27 mouse cellular contexts compared by ENCODE assay signal in the genomic region with DNA sequence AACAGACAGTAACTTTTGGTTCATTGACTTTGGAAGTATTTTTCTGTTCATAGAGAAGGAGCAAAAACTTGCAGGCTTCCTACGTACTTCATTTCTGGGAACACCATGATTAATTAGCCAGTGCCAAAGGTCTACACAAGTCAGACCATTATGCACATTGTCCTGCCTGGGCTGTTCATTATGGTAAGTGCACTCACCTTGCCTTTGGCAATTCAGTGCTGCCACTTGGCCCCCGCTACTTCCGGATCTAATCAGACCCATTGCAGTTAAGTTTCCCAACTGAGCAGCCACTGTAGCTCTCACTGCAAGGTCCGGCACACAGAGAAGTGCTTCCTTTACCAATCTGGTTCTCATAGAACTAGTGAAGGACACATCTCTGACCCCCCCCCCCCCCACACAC.
DNase-seq lines count a peak whose midpoint lies in the region; ATAC-seq and TF ChIP-seq lines count a peak whose summit lies in the region.
"Had no signal": no experiment of that assay in that cellular context is flagged by ENCODE, and none has a peak within 500 bp of the region (broad histone marks: within the 10 kb centered on the region; RNA-seq: fewer than 3 reads in every experiment).

No protein-coding gene starts in this region.

- TF ChIP-seq POLR2A in kidney, adult 2 months (IDR thresholded peaks at IDR 0.05; ENCODE audit: low read depth, low read length): no peak

- H3K4me1 ChIP-seq in kidney, adult 2 months (ENCODE audit: control insufficient read depth, insufficient read depth, low read length): no peaks in the 10 kb centered on the region; the same call in 1 of the 2 replicates
- no peaks in the 10 kb centered on the region for H3K4me1 ChIP-seq in kidney, embryonic 16.5 days (ENCODE audit: insufficient read depth, low read length)
- H3K4me1 ChIP-seq in forebrain, embryonic 11.5 days (replicated peaks; ENCODE audit: control insufficient read depth, insufficient read depth, low read length): no peaks in the 10 kb centered on the region
- H3K4me1 ChIP-seq: embryonic facial prominence, embryonic 10.5 days; embryonic facial prominence, embryonic 13.5 days; forebrain, embryonic 13.5 days; heart, embryonic 10.5 days; heart, embryonic 13.5 days had no signal

- H3K36me3 ChIP-seq in kidney, adult 2 months (ENCODE audit: control insufficient read depth, insufficient read depth, low read length): no peaks in the 10 kb centered on the region
- H3K36me3 ChIP-seq in kidney, embryonic 16.5 days (ENCODE audit: insufficient read depth, low read length): no peaks in the 10 kb centered on the region
- no peaks in the 10 kb centered on the region for H3K36me3 ChIP-seq in forebrain, embryonic 11.5 days (ENCODE audit: control insufficient read depth, insufficient read depth, low read length)
- H3K36me3 ChIP-seq: embryonic facial prominence, embryonic 10.5 days; embryonic facial prominence, embryonic 13.5 days; heart, embryonic 10.5 days; heart, embryonic 13.5 days had no signal

- no peak overlapping the region for H3K9ac ChIP-seq in kidney, embryonic 16.5 days (replicated peaks; ENCODE audit: low read length)
- no peak overlapping the region for H3K9ac ChIP-seq in forebrain, embryonic 11.5 days (ENCODE audit: low read length)
- H3K9ac ChIP-seq: embryonic facial prominence, embryonic 13.5 days; forebrain, embryonic 13.5 days; heart, embryonic 13.5 days; hindbrain, embryonic 14.5 days had no signal

- H3K4me2 ChIP-seq in kidney, embryonic 16.5 days (replicated peaks; ENCODE audit: low read depth, low read length): no peak overlapping the region
- no peak overlapping the region for H3K4me2 ChIP-seq in forebrain, embryonic 11.5 days (ENCODE audit: low read depth, low read length, severe bottlenecking)
- H3K4me2 ChIP-seq: embryonic facial prominence, embryonic 13.5 days; forebrain, embryonic 13.5 days; heart, embryonic 13.5 days; hindbrain, embryonic 14.5 days had no signal

- DNase-seq in embryo, embryonic 10 days (ENCODE audit: low spot score): peak; percentile 25
- no peak for DNase-seq in embryo, embryonic 10.5 days (ENCODE audit: low spot score)
- DNase-seq in kidney, adult 2 months: peak; percentile 70
- peak; percentile 31 for DNase-seq in kidney, postnatal 14 days
- no peak for DNase-seq in forebrain, embryonic 11.5 days (ENCODE audit: low spot score)
- DNase-seq: adrenal gland, adult 8-10 months; adrenal gland, postnatal 36 days; cerebellum, adult 18-20 months; cerebellum, adult 9-10 months; cerebellum, postnatal 14 days; embryo, embryonic 11 days; gastrocnemius, postnatal 10 days; gastrocnemius, postnatal 36 days; heart, adult 2 months; heart, postnatal 14 days; heart, postnatal 4 days had no signal

- no peaks in the 10 kb centered on the region for H3K27me3 ChIP-seq in kidney, adult 2 months (replicated peaks; ENCODE audit: control insufficient read depth, insufficient read depth, low read length)
- H3K27me3 ChIP-seq in kidney, embryonic 16.5 days (ENCODE audit: insufficient read depth, low read length): no peaks in the 10 kb centered on the region
- H3K27me3 ChIP-seq in forebrain, embryonic 11.5 days (ENCODE audit: control insufficient read depth, insufficient read depth, low read length): no peaks in the 10 kb centered on the region
- H3K27me3 ChIP-seq: embryonic facial prominence, embryonic 13.5 days; forebrain, embryonic 13.5 days; heart, embryonic 13.5 days had no signal

- TF ChIP-seq CTCF in kidney, adult 2 months (conservative IDR thresholded peaks at IDR 0.05; ENCODE audit: insufficient read depth, insufficient read length, low read depth, low read length): no peak

- H3K4me3 ChIP-seq in kidney, adult 2 months (ENCODE audit: insufficient read depth, low read depth, low read length): no peak overlapping the region
- H3K4me3 ChIP-seq in kidney, embryonic 16.5 days (ENCODE audit: low read length): no peak overlapping the region
- no peak overlapping the region for H3K4me3 ChIP-seq in forebrain, embryonic 11.5 days (ENCODE audit: low read depth, low read length)
- H3K4me3 ChIP-seq: embryonic facial prominence, embryonic 10.5 days; embryonic facial prominence, embryonic 13.5 days; erythroblast, embryonic 14.5 days; forebrain, embryonic 13.5 days; heart, adult 2 months; heart, embryonic 10.5 days; heart, embryonic 13.5 days had no signal

- WGBS in kidney, adult 2 months: 48% methylated on average over 4 of the region's 4 CpGs
- 57% methylated on average over 4 of the region's 4 CpGs for WGBS in kidney, embryonic 16.5 days
- 82% methylated on average over 4 of the region's 4 CpGs for WGBS in forebrain, embryonic 11.5 days

- H3K27ac ChIP-seq in kidney, adult 2 months (ENCODE audit: insufficient read depth, low read depth, low read length): no peak overlapping the region
- H3K27ac ChIP-seq in kidney, embryonic 16.5 days (ENCODE audit: low read length): no peak overlapping the region
- no peak overlapping the region for H3K27ac ChIP-seq in forebrain, embryonic 11.5 days (ENCODE audit: low read depth, low read length)
- H3K27ac ChIP-seq: embryonic facial prominence, embryonic 10.5 days; embryonic facial prominence, embryonic 13.5 days; forebrain, embryonic 13.5 days; heart, adult 2 months; heart, embryonic 10.5 days; heart, embryonic 13.5 days; hindbrain, embryonic 14.5 days; hindbrain, postnatal 0 days had no signal

- ATAC-seq in kidney, embryonic 16.5 days (ENCODE audit: low FRiP score, low TSS enrichment): no peak
- no peak for ATAC-seq in forebrain, embryonic 11.5 days (replicated peaks; ENCODE audit: low FRiP score)
- ATAC-seq: activated CD4-positive, CD25-positive, alpha-beta regulatory T cell, adult 4 months; forebrain, embryonic 13.5 days; forebrain, embryonic 16.5 days; hindbrain, postnatal 0 days had no signal

- 0 out of 2 replicates have a peak, but pooled peaks cover 3% of the 10 kb centered on the region for H3K9me3 ChIP-seq in kidney, embryonic 16.5 days (ENCODE audit: low read length)
- H3K9me3 ChIP-seq in forebrain, embryonic 11.5 days (ENCODE audit: control insufficient read depth, low read length): no peaks in the 10 kb centered on the region
- H3K9me3 ChIP-seq: embryonic facial prominence, embryonic 10.5 days; embryonic facial prominence, embryonic 13.5 days; forebrain, embryonic 13.5 days; heart, embryonic 10.5 days; heart, embryonic 13.5 days had no signal

Comparison
In these comparisons a context has a peak if more than half of its experiments do, and no peak if none do; other contexts are left out.
1. DNase-seq: peak in embryo, embryonic 10 days (single experiment), kidney, adult 2 months (single experiment) and kidney, postnatal 14 days (single experiment); none in embryo, embryonic 10.5 days (single experiment) and forebrain, embryonic 11.5 days (single experiment).